Mouse (Mus musculus): ENCODE measurements around the gene Cap2. TPM values are rescaled to one million over a fixed set of nuclear protein-coding genes. Genes with fewer than 3 reads are reported as not detected.
A peak's percentile ranks its signal among the peaks of the same experiment; 100 is the strongest.

Gene Cap2
- polyA plus RNA-seq, 1 experiment = 10.3 TPM

DNA sequence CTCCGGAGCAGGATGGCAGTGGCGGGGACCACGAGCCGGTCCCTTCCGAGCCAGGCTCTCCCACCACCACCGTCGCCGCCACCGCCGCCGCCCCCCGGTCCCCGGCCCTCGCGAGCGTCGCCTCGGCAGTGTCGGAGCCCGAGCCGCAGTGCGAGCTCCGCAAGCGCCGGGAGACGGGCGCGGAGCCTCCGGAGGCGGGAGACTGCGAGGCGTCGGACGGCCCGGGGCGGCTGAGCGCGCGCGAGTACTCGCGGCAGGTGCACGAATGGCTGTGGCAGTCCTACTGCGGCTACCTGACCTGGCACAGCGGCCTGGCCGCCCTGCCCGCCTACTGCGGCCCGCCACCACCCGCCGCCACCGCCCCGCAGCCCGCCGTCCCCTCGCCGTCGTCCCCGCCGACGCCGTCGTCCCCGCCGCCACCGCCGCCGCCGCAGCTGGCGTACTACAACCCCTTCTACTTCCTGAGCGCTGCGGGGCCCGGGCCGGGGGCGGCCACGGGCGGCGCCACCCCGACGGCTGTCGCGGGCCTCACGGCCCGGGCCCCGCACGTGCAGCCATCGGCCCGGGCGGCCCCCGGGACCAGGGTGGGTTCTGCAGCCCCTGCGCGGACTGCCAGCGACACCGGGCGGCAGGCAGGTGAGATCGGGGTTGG, 168.1 kb downstream of the Cap2 start:
- no peak for DNase-seq (ENCODE audit: low read depth, low spot score)
- WGBS = 2% methylated on average over 69 of the region's 96 CpGs

- WGBS = 48% methylated on average over 9 of the region's 9 CpGs
- DNase-seq (ENCODE audit: low read depth, low spot score) = no peak
Observed at GRCm38 (mm10) chr13:46670514-46670913, 168.9 kb downstream of the Cap2 start.

DNA sequence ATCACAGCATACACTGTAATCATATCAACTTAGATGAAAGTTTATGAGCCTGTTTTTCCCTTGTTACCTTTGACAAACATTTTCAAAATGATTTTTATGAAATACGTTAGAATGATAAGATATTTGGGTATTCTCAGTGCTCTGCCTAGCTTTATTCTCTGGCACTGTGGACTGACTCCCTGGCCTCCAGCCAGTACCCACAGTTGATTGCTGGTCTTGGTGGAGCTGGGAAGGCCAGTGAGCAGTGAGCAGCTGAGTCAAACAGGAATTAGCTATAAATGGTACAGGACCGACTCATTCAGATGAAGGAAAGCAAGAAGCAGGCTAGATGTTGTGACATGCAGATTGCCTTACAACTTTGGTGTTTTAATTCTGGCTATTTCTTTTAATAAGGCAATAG, 173.0 kb downstream of the Cap2 start:
- 50% methylated on average over 2 of the region's 2 CpGs for WGBS
- no peak for DNase-seq (ENCODE audit: low read depth, low spot score)

DNA sequence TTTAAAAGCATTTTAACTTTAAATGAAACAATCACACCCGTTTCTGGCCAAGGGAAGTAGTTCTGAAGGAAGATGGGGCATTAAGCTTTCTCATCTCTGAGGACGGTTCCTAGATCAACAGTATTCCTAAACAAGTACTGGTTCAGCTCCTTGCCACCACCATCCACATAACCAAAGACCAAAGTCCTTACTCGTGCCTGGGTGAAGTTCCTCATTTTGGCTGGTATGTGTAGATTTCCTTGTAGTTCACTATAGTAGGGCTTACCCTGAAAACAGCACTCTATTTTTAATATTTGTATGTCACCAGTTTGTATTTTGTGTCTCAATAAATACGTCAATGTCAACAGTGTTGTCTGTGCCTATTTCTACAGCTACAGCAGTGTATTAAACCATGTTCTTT, 176.1 kb downstream of the Cap2 start:
- no peak for DNase-seq (ENCODE audit: low read depth, low spot score)
- WGBS = 63% methylated on average over 4 of the region's 4 CpGs

DNA sequence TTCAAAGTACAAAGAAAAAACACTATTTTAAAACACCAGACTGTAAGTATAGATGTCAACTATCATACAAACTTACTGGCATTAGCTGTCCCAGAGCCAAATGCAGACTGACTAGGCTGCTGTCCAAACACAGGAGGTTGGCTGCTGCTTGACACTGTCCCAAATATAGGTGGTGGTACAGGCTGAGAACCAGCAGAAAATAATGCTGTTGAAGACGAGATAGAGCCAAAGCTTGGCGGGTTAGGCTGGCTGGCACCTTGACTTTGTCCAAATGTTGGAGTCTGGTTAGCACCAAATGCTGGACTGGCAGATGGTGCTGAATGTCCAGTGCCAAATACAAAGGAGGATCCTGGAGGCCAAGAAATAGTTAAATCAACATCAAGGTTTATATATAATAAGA, 181.3 kb downstream of the Cap2 start:
- WGBS = 70% methylated on average over 2 of the region's 2 CpGs

DNA sequence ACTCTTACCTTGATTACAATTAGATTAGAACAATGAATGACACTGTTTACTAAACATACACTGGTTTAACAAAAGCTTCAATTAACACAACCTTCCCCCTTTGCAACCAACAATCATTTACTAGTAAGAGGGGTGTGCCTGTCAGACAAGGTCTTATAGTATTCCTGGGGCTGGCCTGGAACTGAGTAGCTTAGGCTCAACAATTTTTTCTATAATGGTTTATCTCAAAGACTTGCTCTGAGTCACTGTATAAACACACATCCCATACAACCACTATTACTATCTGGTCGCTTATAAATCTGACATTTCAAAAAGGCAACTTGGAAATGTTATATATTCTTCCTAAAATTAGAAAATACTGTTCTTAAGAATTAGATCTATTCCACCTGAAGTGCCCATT, 181.7 kb downstream of the Cap2 start:
- 29% methylated on average over 1 of the region's 1 CpGs for WGBS
- DNase-seq (ENCODE audit: low read depth, low spot score) = no peak

More for the DNA sequence above, 181.3 kb downstream of the Cap2 start:
- DNase-seq (ENCODE audit: low read depth, low spot score) = no peak

DNA sequence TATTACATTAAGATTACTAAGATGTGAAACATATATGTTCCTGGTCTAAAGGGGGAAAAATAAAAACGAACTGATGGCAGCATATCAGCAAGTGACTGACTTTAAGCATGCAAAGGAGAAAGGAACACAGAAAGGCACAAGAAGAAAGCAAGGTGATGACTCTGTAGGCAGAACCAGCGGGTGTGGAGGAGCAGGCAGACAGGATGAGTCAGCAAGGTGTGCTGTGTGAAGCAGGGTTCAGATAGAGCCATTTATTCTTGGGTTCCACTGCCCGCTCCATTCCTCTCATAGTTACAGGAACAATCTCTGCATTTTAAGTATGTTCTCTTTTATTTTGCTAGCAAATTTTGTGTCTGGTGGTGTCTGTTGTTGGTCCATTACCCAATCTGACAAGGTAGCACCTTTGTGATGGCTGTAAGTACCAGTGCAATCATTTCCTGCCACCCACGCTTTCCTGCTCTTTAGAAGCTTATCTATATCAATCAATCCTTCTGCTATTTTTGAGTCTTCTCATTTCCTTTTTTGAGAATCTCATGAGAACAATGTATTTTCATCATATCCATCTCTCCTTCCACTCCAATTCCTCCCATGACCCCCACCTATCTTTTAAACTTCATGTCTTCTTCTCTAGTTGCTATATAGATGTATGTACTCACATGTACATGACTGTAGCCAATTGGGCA, 189.1 kb downstream of the Cap2 start:
- WGBS = 69% methylated on average over 4 of the region's 4 CpGs
- DNase-seq (ENCODE audit: low read depth, low spot score) = no peak

- peak; percentile 38 for DNase-seq (ENCODE audit: low read depth, low spot score)
- WGBS = 61% methylated on average over 1 of the region's 1 CpGs
Observed at GRCm38 (mm10) chr13:46695296-46695908, 193.8 kb downstream of the Cap2 start.

- 55% methylated on average over 1 of the region's 1 CpGs for WGBS
- no peak for DNase-seq (ENCODE audit: low read depth, low spot score)
Observed at GRCm38 (mm10) chr13:46695932-46696331, 194.3 kb downstream of the Cap2 start.

DNA sequence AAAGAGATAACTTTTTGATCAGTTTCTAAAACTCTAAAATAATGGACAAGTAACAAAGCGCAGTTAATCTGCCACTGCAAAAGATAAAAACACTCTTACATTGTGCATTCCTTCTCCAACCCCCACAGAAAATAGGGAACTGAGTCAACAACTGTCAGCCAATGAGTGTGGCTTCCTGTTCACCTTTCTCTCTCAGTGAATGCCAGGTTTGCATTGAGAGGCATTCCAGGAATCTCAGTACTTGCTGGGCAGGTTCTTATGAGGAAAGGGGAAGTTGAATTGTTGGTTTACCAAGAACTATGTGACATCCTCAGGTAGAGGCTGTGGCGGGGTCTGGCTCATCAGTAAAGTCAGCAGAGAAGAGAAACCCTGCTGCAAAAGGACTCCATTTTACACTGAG, 195.1 kb downstream of the Cap2 start:
- DNase-seq (ENCODE audit: low read depth, low spot score) = no peak
- 47% methylated on average over 2 of the region's 2 CpGs for WGBS

DNA sequence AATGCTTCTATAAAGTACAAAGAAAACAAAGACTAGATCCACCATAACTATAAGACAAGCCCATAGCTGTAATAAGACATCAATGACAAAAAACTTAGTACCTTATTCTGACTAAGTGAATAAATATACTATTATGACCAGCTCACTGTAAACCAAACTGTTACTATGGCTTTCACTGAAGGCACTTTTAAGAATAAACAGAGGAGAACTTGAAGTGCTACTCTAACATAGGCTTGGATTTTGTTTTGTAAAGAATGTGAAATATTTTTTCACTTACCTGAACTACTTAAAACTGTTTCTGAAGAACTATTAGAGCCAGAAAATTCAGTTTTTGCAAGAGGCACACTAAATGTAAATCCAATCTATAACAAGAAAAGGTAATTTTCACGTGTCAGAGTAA, 197.7 kb downstream of the Cap2 start:
- no peak for DNase-seq (ENCODE audit: low read depth, low spot score)
- 85% methylated on average over 1 of the region's 1 CpGs for WGBS

Other genes with a start within 250 kb of the Cap2 start
- 0.08 and 0.27 TPM in 2 replicates for gene Stmnd1, start 228.1 kb upstream of the Cap2 start, polyA plus RNA-seq (2012; rRNA removed)
- gene Rbm24, start 83.4 kb upstream of the Cap2 start, polyA plus RNA-seq (2012; rRNA removed) = 6.9 and 9.8 TPM in 2 replicates
- 17.5 and 26.3 TPM in 2 replicates for gene Fam8a1, start 167.7 kb downstream of the Cap2 start, polyA plus RNA-seq (2012; rRNA removed)
- gene Nup153, start 226.1 kb downstream of the Cap2 start, polyA plus RNA-seq (2012; rRNA removed) = 27.2 and 46.3 TPM in 2 replicates

Data from large intestine, adult 2 months (tissue).